Mouse (Mus musculus): ENCODE data around the gene Cdx4. TPM values are rescaled to one million over a fixed set of nuclear protein-coding genes. Genes with fewer than 3 reads are reported as not detected.
A peak's percentile ranks its signal among the peaks of the same experiment; 100 is the strongest.

Cdx4 gene
- polyA plus RNA-seq (2012; rRNA removed), result not detected in 2 replicates

GRCm38 (mm10) chrX:103321146-103321545 lies at the start of gene Cdx4:
TSS of gene Cdx4 (plus strand) at chrX:103321398.
- Histone ChIP-seq H3K4me1 (ENCODE audit: control insufficient read depth, insufficient read depth, low read length) (no peaks in the 10 kb centered on the region), H3K4me3 (ENCODE audit: insufficient read depth, low read length) (no peak within 1 kb of the TSS), H3K27ac (ENCODE audit: insufficient read depth, low read length) (no peak within 1 kb of the TSS)
- TF ChIP-seq POLR2A (IDR thresholded peaks at IDR 0.05; ENCODE audit: extremely low read depth, insufficient read depth, low read length), result no peak
- TF ChIP-seq CTCF (IDR thresholded peaks at IDR 0.05; ENCODE audit: extremely low read depth, insufficient read depth, low read length), result no peak

- no peak overlapping the region for H3K27ac ChIP-seq (ENCODE audit: insufficient read depth, low read length)
- no peak for TF ChIP-seq CTCF (IDR thresholded peaks at IDR 0.05; ENCODE audit: extremely low read depth, insufficient read depth, low read length)
- no peak for TF ChIP-seq POLR2A (IDR thresholded peaks at IDR 0.05; ENCODE audit: extremely low read depth, insufficient read depth, low read length)
- no peaks in the 10 kb centered on the region for H3K4me1 ChIP-seq (ENCODE audit: control insufficient read depth, insufficient read depth, low read length)
- no peak overlapping the region for H3K4me3 ChIP-seq (ENCODE audit: insufficient read depth, low read length)
These were observed 46.9 kb upstream of the Cdx4 start for GRCm38 (mm10) chrX:103274325-103274724.

DNA sequence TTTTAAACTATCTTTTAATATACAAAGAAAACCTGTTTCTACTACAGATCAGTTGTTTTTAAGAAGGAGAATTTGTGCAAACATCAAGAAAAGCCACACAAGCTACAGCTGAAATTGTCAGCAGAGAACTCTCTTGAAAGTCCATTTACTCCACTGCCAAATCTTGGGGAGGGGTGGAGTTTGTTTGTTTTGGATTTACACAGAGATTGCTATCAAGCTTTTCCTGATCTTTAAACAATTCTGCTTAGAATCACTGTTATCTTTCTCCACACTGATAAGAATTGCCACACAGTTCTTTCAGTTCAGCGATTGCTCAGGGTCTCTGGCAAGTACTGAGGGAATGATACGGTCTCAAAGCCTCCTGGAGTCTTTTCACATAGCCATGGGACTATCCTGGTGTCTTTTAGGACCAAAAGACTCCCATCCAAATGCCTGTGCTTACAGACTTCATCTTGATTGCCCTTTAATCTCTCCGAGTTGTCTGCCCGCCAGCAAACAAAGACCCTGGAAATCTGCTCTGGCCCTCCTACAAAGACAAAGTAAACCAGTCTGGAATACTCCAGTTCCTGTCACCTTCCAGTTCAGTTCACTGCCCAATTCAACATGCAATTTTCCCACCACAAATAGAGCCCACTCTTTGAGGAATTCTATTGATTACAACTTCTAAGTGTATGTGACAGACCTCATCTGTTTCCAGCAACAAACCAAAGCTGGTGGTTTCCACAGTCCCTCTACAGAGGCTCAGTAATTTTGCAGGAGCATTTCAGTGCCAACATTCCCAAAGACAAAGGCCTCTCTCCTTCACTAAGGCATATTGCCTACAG lies 34.1 kb upstream of the Cdx4 start:
- no peak for TF ChIP-seq CTCF (IDR thresholded peaks at IDR 0.05; ENCODE audit: extremely low read depth, insufficient read depth, low read length)
- TF ChIP-seq POLR2A (IDR thresholded peaks at IDR 0.05; ENCODE audit: extremely low read depth, insufficient read depth, low read length), result no peak

DNA sequence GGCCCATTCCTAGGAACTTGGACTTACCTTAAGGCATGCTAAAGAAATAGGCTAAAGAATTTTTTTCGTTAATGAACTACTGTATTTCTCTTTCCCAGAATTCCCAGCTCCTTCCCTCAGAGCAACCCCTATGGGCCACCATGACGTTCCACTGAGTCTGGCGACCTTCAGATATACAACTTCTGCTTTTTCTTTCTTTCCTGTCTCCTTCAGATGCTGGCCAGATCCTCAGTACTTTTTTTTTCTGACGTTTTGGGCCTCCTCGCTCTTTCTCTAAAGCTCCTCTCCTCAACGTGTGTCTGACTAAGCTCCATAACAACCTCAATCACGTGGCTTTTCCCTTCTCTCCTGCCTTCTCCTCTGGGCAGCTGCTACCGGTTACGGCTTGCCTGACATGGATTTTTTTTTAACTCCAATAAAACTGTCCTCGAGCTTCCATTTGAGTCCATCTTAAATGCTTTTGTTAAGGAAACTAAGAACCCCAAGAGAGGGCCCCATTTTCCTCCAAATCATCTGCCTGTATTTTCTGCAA lies 33.3 kb upstream of the Cdx4 start:
- Histone ChIP-seq H3K27ac (ENCODE audit: insufficient read depth, low read length) (no peak overlapping the region), H3K4me1 (ENCODE audit: control insufficient read depth, insufficient read depth, low read length) (no peaks in the 10 kb centered on the region), H3K4me3 (ENCODE audit: insufficient read depth, low read length) (no peak overlapping the region)
- TF ChIP-seq CTCF (IDR thresholded peaks at IDR 0.05; ENCODE audit: extremely low read depth, insufficient read depth, low read length) (no peak), POLR2A (IDR thresholded peaks at IDR 0.05; ENCODE audit: extremely low read depth, insufficient read depth, low read length) (no peak)

More for the DNA sequence above, 34.1 kb upstream of the Cdx4 start:
- Histone ChIP-seq H3K27ac (ENCODE audit: insufficient read depth, low read length) (no peak overlapping the region), H3K4me1 (ENCODE audit: control insufficient read depth, insufficient read depth, low read length) (no peaks in the 10 kb centered on the region), H3K4me3 (ENCODE audit: insufficient read depth, low read length) (no peak overlapping the region)

DNA sequence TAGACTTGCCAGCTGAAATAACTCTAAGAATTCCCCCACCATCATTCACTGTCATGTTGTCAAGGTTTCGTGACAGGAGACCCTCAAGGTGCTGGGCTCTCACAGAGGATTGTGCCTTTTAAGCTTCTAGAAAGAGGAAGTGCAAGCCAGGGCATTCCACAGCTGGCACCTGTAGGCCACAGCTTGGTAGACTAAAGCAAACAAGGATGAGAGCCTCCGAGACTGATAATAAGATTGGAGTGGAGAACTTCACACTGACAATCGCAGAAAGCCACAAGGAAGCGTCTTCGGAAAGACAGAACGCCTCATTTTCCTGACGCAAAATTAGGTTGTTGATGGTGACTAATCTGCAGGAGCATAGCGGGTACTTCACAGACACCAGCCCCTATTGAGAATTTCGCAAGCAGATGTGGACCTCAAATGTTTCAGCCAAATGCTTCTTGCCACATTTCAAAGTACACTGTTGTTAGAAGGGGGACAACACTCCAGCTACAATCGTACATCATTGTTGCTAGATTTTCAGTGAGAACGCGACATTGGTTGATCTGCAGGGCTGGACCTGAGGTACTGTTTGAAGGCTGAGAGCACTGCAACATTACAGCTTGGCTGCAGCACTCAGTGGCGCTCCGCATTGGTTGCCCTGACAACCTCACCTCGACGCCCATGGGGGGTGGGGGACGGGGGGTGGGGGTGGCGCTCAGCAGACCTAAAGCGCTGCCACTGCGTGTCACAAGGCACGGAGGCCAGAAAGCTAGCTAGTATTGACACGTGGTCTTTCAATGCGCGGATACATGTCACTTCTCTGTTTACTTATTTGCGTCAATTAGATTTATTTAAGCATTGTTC lies 32.5 kb upstream of the Cdx4 start:
- H3K4me3 ChIP-seq (ENCODE audit: insufficient read depth, low read length), result 0 out of 2 replicates have a peak overlapping the region, but pooled peaks have one; percentile 23
- H3K27ac ChIP-seq (ENCODE audit: insufficient read depth, low read length), result no peak overlapping the region; the same call in 1 of the 2 replicates
- H3K4me1 ChIP-seq (ENCODE audit: control insufficient read depth, insufficient read depth, low read length), result no peaks in the 10 kb centered on the region
- TF ChIP-seq POLR2A (IDR thresholded peaks at IDR 0.05; ENCODE audit: extremely low read depth, insufficient read depth, low read length) (no peak), CTCF (IDR thresholded peaks at IDR 0.05; ENCODE audit: extremely low read depth, insufficient read depth, low read length) (no peak)

- H3K4me1 ChIP-seq (ENCODE audit: control insufficient read depth, insufficient read depth, low read length), result no peaks in the 10 kb centered on the region
- TF ChIP-seq POLR2A (IDR thresholded peaks at IDR 0.05; ENCODE audit: extremely low read depth, insufficient read depth, low read length), result no peak
- TF ChIP-seq CTCF (IDR thresholded peaks at IDR 0.05; ENCODE audit: extremely low read depth, insufficient read depth, low read length), result no peak
These were observed 22.3 kb upstream of the Cdx4 start for GRCm38 (mm10) chrX:103298937-103299336.

DNA sequence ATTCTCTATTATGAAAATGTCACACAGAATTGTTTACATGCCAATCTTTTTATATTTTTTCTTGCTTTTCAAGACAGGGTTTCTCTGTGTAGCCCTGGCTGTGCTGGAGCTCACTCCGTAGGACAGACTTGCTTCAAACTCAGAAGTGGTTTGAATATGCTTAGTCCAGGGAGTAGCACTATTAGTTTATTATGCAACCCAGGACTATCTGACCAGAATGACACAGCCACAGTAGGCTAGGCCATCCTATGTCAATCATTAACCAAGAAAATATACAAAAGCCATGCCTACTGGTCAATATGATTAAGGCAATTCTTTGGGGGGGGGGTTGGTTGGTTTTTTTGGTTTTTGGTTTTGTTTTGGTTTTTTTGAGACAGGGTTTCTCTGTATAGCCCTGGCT lies 12.9 kb upstream of the Cdx4 start:
- no peaks in the 10 kb centered on the region for H3K4me1 ChIP-seq (ENCODE audit: control insufficient read depth, insufficient read depth, low read length)
- H3K4me3 ChIP-seq (ENCODE audit: insufficient read depth, low read length), result no peak overlapping the region
- H3K27ac ChIP-seq (ENCODE audit: insufficient read depth, low read length), result no peak overlapping the region
- TF ChIP-seq CTCF (IDR thresholded peaks at IDR 0.05; ENCODE audit: extremely low read depth, insufficient read depth, low read length) (no peak), POLR2A (IDR thresholded peaks at IDR 0.05; ENCODE audit: extremely low read depth, insufficient read depth, low read length) (no peak)

More at GRCm38 (mm10) chrX:103298937-103299336, 22.3 kb upstream of the Cdx4 start:
- no peak overlapping the region for H3K4me3 ChIP-seq (ENCODE audit: insufficient read depth, low read length)
- H3K27ac ChIP-seq (ENCODE audit: insufficient read depth, low read length), result no peak overlapping the region

- H3K4me1 ChIP-seq (ENCODE audit: control insufficient read depth, insufficient read depth, low read length), result no peaks in the 10 kb centered on the region
- H3K4me3 ChIP-seq (ENCODE audit: insufficient read depth, low read length), result no peak overlapping the region
- TF ChIP-seq CTCF (IDR thresholded peaks at IDR 0.05; ENCODE audit: extremely low read depth, insufficient read depth, low read length), result no peak
- no peak for TF ChIP-seq POLR2A (IDR thresholded peaks at IDR 0.05; ENCODE audit: extremely low read depth, insufficient read depth, low read length)
- H3K27ac ChIP-seq (ENCODE audit: insufficient read depth, low read length), result no peak overlapping the region
These were observed 9.5 kb upstream of the Cdx4 start for GRCm38 (mm10) chrX:103311723-103312122.

GRCm38 (mm10) chrX:103314146-103314545 lies 7.1 kb upstream of the Cdx4 start:
- Histone ChIP-seq H3K4me3 (ENCODE audit: insufficient read depth, low read length) (no peak overlapping the region), H3K27ac (ENCODE audit: insufficient read depth, low read length) (no peak overlapping the region), H3K4me1 (ENCODE audit: control insufficient read depth, insufficient read depth, low read length) (no peaks in the 10 kb centered on the region)
- no peak for TF ChIP-seq POLR2A (IDR thresholded peaks at IDR 0.05; ENCODE audit: extremely low read depth, insufficient read depth, low read length)
- TF ChIP-seq CTCF (IDR thresholded peaks at IDR 0.05; ENCODE audit: extremely low read depth, insufficient read depth, low read length), result no peak

All from cortical plate, adult 2 months (tissue).